Mouse (Mus musculus): Measurements from ENCODE around the gene Heg1. TPM values are rescaled to one million over a fixed set of nuclear protein-coding genes. Genes with fewer than 3 reads are reported as not detected.
A peak's percentile ranks its signal among the peaks of the same experiment; 100 is the strongest.

Heg1 gene
- total and polyA plus RNA-seq, 3 experiments = 40.8 to 77.1 (median 67.2) TPM

- TF ChIP-seq SMC3 (IDR thresholded peaks at IDR 0.05; ENCODE audit: low read depth, low read length) (peak; percentile 15), PAX5 (IDR thresholded peaks at IDR 0.05; ENCODE audit: low read length) (no peak), MEF2A (IDR thresholded peaks at IDR 0.05; ENCODE audit: borderline replicate concordance, low read depth, low read length) (peak; percentile 87), JUN (IDR thresholded peaks at IDR 0.05; ENCODE audit: insufficient read depth, low read depth, low read length) (peak; percentile 52), SIN3A (IDR thresholded peaks at IDR 0.05; ENCODE audit: low read length) (peak; percentile 83), USF2 (conservative IDR thresholded peaks at IDR 0.05; ENCODE audit: low read depth, low read length) (no peak; the same call in 1 of the 2 replicates), RAD21 (IDR thresholded peaks at IDR 0.05; ENCODE audit: low read depth, low read length) (no peak; the same call in 1 of the 2 replicates), RCOR1 (conservative IDR thresholded peaks at IDR 0.05; ENCODE audit: low read depth, low read length) (peak; percentile 89), GABPA (IDR thresholded peaks at IDR 0.05; ENCODE audit: insufficient replicate concordance, low read depth, low read length) (no peak), TBP (conservative IDR thresholded peaks at IDR 0.05; ENCODE audit: low read depth, low read length) (peak; percentile 66; the same call in 1 of the 2 replicates), CTCF (conservative IDR thresholded peaks at IDR 0.05 in 1 of 2, IDR thresholded peaks at IDR 0.05 in 1 of 2; ENCODE audit: low read depth in 2 of 2, low read length in 2 of 2) (no peak), ZC3H11A (IDR thresholded peaks at IDR 0.05; ENCODE audit: low read depth, low read length) (no peak; the same call in 1 of the 2 replicates), JUND (conservative IDR thresholded peaks at IDR 0.05; ENCODE audit: low read depth, low read length) (no peak; the same call in 1 of the 2 replicates), USF1 (IDR thresholded peaks at IDR 0.05; ENCODE audit: low read depth, low read length) (no peak), MAZ (IDR thresholded peaks at IDR 0.05; ENCODE audit: low read depth, low read length) (peak; percentile 68), MYC (IDR thresholded peaks at IDR 0.05; ENCODE audit: low read depth, low read length) (no peak), ZKSCAN1 (IDR thresholded peaks at IDR 0.05; ENCODE audit: borderline replicate concordance, low read depth, low read length) (no peak)
Measured at GRCm38 (mm10) chr16:33769848-33770247, 85.7 kb downstream of the Heg1 start (continued).

GRCm38 (mm10) chr16:33770778-33771454 is 86.7 kb downstream of the Heg1 start:
- Histone ChIP-seq H3K4me2 (ENCODE audit: insufficient read depth, low read depth, poor library complexity, severe bottlenecking) (no peak overlapping the region), H3K27me3 (replicated peaks) (no peaks in the 10 kb centered on the region), H3K9ac (ENCODE audit: insufficient read depth, low read depth) (no peak overlapping the region), H3K36me3 (replicated peaks in 1 of 2; ENCODE audit: control insufficient read depth in 1 of 2, insufficient read depth in 1 of 2, low read length in 1 of 2) (peaks cover 16 to 24% of the 10 kb centered on the region in 2 experiments), H3K9me3 (replicated peaks; ENCODE audit: low read length) (peaks cover 4% of the 10 kb centered on the region), H3K27ac (ENCODE audit: insufficient read depth, low read depth) (no peak overlapping the region), H3K4me1 (ENCODE audit: control insufficient read depth in 1 of 2, insufficient read depth in 2 of 2) (peaks cover 21 to 49% of the 10 kb centered on the region in 2 experiments), H3K4me3 (replicated peaks in 1 of 3; ENCODE audit: low read depth in 2 of 3, low read length in 2 of 3, poor library complexity in 1 of 3) (no peak overlapping the region), H3K79me2 (replicated peaks; ENCODE audit: control insufficient read depth, extremely low read depth, insufficient read depth, poor library complexity, severe bottlenecking) (no peaks in the 10 kb centered on the region)
- in situ Hi-C loops (cut with MboI; ENCODE audit: low pct_ligation_motif_present, low pct_unique_long_range_greater_than_20kb, low sequenced_read_pairs) = no loop called here
- no peak for DNase-seq (ENCODE audit: extremely low read depth)
- TF ChIP-seq ZNF384 (IDR thresholded peaks at IDR 0.05; ENCODE audit: low read depth, low read length) (no peak), CHD1 (IDR thresholded peaks at IDR 0.05; ENCODE audit: low read depth, low read length) (peak; percentile 97; the same call in 1 of the 2 replicates), MYC (IDR thresholded peaks at IDR 0.05; ENCODE audit: low read depth, low read length) (0 out of 2 replicates have a peak, but pooled peaks have one; percentile 41), TBP (conservative IDR thresholded peaks at IDR 0.05; ENCODE audit: low read depth, low read length) (no peak), USF1 (IDR thresholded peaks at IDR 0.05; ENCODE audit: low read depth, low read length) (peak; percentile 71), POLR2AphosphoS2 (IDR thresholded peaks at IDR 0.05; ENCODE audit: low read depth, low read length) (peak; percentile 61; the same call in 1 of the 2 replicates), USF2 (conservative IDR thresholded peaks at IDR 0.05; ENCODE audit: low read depth, low read length) (peak; percentile 45)
- dilution Hi-C loops (cut with MboI; ENCODE audit: extremely low pct_ligation_motif_present, extremely low pct_unique_long_range_greater_than_20kb, low sequenced_read_pairs) = no loop called here

All from CH12.LX (cell line).